In genomic region chr11:63560466-63560865, GRCm38 (mm10) we compare ENCODE assay signal across 18 mouse cellular contexts.
"Had no signal": no experiment of that assay in that cellular context is flagged by ENCODE, and none has a peak within 500 bp of the region (broad histone marks: within the 10 kb centered on the region; RNA-seq: fewer than 3 reads in every experiment).

No protein-coding gene starts in this region.

- H3K27me3 ChIP-seq: midbrain, embryonic 13.5 days; neural tube, embryonic 13.5 days; neural tube, embryonic 15.5 days had no signal

- H3K27ac ChIP-seq: midbrain, embryonic 13.5 days; neural tube, embryonic 13.5 days; neural tube, embryonic 15.5 days had no signal

- H3K9me3 ChIP-seq: midbrain, embryonic 13.5 days; neural tube, embryonic 13.5 days; neural tube, embryonic 15.5 days had no signal

- H3K4me3 ChIP-seq: midbrain, embryonic 13.5 days; myocyte; neural tube, embryonic 13.5 days; neural tube, embryonic 15.5 days had no signal

- H3K9ac ChIP-seq: lung, embryonic 14.5 days; midbrain, embryonic 13.5 days; neural tube, embryonic 13.5 days; neural tube, embryonic 15.5 days had no signal

- H3K36me3 ChIP-seq: midbrain, embryonic 13.5 days; neural tube, embryonic 13.5 days; neural tube, embryonic 15.5 days had no signal

- ATAC-seq: midbrain, embryonic 13.5 days; midbrain, embryonic 16.5 days had no signal

- H3K4me2 ChIP-seq: lung, embryonic 14.5 days; midbrain, embryonic 11.5 days; midbrain, embryonic 13.5 days; neural tube, embryonic 13.5 days; neural tube, embryonic 15.5 days had no signal

- DNase-seq: lung, adult 18-20 months; lung, embryonic 14.5 days; lung, postnatal 10 days; lung, postnatal 4 days; retina, postnatal 1 day; right cerebral cortex, adult 18-20 months; right cerebral cortex, postnatal 25 days; right cerebral cortex, postnatal 4 days; spleen, adult 18-20 months; thymus, adult 18-20 months; thymus, postnatal 14 days; thymus, postnatal 36 days had no signal

- H3K4me1 ChIP-seq: midbrain, embryonic 13.5 days; neural tube, embryonic 13.5 days; neural tube, embryonic 15.5 days had no signal
